Mouse (Mus musculus) left cerebral cortex, adult 18-20 months (tissue): ENCODE measurements at regions not wholly inside any gene's neighbourhood (a gene's known extent, or its start where the extent isn't known, plus 50 kb on each side); places are given as distances from the start of the nearest gene placed in this dataset.

Experiments
- DNase-seq, 2 experiments: peaks; one replicate each; pipeline ENCODE4 v3.0.0; 2021 to 2022; ENCODE audit warnings: low spot score in 2 of 2, mixed read lengths in 1 of 2

- no peak for DNase-seq
Observed at GRCm38 (mm10) chr10:126748696-126749466, 152.3 kb downstream of the Atp23 start.

DNA sequence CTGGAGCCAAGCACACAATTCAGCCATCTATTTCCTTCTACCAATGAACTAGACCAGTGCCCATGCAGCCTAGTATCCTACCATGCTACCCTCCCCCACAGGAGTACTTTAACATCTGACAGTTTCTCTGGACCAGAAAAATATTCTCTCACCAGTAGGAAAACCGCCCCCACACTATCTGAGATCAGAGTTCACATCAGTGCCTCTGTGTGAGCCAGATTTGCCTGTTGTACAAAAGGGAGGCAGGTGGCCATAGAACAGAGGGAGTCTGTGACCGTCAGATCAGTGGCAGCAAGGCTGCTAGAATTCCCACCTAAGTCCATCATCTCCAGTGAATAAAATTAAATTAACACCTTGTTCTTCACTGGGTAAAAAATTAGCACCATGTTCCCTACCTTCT lies 166.5 kb downstream of the Atp23 start:
- no peak for DNase-seq

DNA sequence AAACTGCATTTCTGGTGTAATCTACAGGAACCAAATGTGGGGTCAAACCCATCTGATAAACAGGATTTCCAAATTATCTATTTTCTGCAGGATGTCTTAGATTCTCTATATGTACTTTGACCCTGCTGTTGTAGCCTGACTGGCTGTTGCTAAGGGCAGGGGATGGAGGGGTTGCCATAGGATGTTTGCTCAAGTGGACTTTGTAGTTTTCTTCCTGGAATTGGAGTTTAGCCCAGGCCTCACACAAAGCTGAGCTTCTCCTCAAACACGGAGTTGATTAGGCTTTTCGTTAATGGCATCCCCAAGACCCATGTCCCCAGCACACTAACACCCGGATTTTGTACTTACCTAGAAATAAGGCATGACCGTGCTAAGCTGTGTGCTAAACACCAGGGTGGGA lies 173.3 kb downstream of the Atp23 start:
- no peak for DNase-seq

- DNase-seq: no peak
Observed at GRCm38 (mm10) chr10:126717961-126718360, 183.2 kb downstream of the Atp23 start.

DNA sequence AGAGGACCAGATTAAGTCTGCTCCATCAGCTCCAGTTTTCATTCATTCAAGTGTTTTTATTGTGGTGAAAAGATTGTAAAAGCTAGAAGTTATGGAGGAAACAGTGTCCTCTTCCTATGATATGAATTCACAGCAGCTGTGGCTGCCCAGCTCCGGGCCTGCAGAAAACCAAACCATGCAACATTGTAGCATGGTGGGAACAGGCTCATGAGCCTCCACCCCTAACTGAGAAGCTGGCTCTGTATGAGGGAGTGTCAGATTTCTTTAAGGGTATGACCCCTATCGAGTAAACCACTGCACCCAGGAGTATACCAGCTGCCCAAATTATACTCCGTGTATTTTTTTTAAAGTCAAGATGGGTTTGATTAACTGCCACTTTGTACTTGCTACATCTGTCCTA lies 189.4 kb downstream of the Atp23 start:
- no peak for DNase-seq

GRCm38 (mm10) chr10:126709219-126709917 lies 191.8 kb downstream of the Atp23 start:
- DNase-seq: no peak

DNA sequence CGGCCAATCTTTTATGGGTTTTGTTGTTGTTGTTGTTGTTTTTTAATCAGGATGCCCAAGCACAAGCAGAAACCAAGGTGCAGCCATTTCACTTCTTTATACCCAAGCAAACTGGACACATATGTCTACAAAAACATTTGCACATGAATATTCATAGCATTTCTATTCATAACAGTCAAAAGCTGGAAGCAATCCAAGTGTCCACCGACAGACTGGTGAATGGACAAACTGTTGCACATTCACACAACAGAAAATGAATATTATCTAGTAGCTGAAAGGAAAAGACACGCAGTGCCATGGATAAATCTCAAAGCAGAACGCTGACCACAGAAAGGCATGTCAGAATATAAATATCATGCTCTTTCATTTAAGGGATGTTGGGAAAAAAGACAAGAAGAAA lies 192.4 kb downstream of the Atp23 start:
- peak in 1 of 2 experiments; percentile 21 for DNase-seq

DNA sequence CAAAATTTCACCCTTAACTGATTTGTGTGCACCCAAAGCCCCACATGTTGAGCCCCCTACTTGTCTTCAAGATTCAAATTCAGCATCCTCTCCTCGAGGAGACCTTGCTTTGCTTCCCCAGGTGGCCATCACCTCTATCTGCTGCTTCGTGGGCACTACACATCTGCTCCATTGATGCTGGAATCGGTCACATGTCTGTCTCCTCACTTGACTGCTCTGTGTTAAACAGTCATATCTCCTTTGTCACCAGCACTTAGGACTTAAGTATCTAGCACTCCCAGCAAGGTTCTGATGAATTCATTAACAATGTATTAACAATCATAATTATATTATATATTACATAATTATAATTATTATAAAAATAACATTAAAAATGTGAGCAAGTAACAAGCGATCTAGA lies 192.9 kb downstream of the Atp23 start:
- DNase-seq: no peak

- no peak for DNase-seq
Observed at GRCm38 (mm10) chr10:126697086-126697485, 204.1 kb downstream of the Atp23 start.

GRCm38 (mm10) chr10:126690914-126691673 lies 210.1 kb downstream of the Atp23 start:
- DNase-seq: no peak

DNA sequence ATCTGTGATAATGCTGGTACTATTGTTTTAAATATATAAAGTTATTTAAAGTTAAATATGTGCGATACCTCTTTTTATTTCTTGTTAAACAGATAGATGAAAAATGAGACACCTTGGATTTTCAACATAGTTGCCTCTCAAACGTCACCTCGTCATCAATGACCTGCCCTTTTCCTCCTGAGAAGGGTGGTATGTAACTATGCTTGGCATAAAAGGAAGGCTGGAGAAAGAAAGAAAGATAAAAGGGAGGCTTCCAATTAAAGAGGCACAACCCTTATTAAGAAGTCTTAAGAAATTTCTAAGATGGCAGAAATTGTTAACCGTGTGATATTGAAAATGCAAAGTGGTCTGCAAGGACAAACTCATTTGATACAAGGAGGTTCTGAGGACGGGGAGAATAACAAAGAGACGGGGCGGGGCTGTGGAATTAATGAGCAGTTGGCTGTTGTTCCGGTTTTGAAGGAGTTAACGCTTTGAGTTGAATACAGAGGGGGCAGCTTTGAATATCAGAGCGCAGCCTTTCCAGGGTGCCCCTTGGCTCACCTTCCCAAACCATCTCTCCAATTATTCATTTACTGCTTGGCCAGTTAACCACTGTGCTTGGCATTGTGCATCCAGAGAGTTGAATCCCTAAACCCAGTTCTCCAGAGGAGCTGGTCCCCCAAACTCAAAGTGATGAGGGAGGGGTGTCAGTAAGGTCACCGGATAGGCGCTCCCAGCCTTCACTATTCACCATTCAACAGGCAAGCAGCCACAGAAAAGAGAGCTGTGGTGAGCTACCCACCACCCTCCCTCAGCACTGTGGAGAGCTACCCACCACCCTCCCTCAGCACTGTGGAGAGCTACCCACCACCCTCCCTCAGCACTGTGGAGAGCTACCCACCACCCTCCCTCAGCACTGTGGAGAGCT lies 220.6 kb downstream of the Atp23 start:
- no peak for DNase-seq

DNA sequence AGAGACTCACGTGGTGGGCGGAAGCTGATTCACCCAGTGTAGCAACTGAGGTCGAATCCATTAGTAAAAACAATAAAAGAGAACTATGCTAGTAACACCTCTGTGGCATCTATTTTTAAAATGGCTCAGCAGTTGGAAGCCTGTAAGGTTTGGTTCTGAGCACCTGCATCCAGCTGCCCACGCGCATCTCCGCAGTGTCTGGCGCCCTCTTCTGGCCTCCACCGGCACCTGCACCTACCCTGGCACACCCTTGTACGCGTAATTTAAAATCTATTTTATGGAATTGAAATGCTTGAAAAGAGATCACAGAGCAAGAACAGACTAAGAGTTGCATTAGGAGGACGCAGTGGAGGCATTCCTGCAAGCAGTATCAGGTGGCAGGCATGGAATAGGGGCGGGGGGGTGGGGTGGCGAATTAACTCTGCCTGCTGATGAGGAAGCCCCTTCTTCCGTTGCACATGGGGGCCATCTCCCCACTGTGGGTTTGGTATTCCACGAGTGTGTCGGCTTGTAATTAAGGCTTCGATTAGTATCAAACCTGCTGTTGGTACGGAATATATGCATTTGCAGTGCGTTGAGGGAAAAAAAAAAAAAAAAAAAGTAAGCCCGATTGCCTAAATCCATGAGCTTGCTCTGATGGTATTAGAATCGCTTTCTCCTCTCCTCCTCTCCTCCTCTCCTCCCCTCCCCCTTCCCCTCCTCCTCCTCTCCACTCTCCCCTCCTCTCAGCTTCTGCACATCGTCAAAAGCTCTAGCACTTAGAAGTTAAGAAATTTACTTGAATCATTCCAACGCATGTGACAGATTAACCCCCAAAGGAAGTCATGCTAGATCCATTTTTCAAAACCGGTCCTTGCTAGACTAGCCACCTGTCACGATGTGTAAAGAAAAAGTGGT lies 221.7 kb downstream of the Atp23 start:
- DNase-seq: peak; percentile 15 to 28

DNA sequence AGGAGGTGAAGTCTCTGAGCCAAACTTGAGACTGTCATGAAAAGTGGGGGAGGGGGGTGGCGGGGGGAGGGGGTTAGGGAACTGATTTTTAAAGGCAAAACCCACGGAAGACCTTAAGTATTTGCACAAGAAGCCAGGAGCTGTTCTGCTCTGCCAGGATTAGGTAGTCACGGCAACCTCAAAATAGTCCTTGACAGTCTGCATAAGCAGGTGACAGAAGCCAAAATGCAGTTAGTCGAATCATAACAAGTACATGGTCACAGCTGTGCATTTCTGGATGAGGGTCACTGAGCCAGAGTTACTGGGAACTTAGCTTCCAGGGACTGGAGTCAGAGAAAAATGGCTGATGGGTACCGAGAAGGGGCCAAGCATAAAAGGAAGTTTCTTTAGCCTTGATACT lies 227.7 kb downstream of the Atp23 start:
- no peak for DNase-seq

DNA sequence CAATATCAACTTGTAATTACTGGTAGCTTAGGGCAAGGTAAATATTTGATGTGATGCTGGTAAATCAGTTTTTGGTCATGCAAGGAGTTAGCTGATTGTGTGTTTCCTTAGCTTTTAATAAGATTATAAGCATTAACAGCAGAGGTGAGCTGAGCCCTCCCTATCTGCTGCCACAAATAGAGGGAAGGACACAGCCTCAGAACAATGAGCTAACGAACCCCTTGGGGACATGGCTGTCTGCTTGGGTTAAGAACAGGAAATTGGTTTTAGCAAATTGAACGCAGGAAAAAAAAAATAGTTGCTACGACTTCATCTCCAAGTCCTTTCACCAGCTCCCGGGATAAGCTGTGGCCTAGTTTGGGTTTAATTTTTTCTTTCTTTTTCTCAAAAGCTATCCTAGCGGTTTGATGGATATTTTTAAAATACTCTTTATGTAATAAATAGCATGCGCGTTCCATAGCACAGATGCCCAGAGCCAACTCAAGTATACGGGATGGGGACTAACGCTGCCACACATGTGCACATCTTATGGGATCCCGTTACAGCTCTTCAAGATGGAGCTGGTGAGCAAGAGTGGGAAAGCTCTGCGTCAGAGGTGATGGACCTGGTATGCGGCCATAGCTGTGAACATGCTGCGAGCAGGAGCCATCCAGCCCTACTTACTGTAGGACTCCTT lies 236.6 kb downstream of the Atp23 start:
- DNase-seq: no peak

- DNase-seq: no peak
Observed at GRCm38 (mm10) chr10:126663461-126664013, 237.6 kb downstream of the Atp23 start.

DNA sequence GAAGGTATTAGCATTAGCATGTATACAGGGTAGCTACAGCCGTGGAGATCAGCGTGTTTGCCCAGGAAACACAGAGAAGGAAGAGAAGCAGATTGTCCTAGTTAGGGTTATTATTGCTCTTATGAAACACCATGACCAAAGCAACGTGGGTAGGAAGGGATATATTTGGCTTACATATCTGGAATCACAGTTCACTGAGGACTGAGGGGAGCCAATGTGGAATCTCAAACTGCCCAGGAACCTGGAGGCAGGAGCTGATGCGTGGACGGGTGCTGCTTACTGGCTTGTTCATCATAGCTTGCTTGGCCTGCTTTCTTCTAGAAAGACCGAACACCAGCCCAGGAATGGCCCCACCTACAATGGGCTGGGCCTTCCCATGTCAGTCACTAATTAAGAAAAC lies 238.4 kb downstream of the Atp23 start:
- peak in 1 of 2 experiments; percentile 24 for DNase-seq

DNA sequence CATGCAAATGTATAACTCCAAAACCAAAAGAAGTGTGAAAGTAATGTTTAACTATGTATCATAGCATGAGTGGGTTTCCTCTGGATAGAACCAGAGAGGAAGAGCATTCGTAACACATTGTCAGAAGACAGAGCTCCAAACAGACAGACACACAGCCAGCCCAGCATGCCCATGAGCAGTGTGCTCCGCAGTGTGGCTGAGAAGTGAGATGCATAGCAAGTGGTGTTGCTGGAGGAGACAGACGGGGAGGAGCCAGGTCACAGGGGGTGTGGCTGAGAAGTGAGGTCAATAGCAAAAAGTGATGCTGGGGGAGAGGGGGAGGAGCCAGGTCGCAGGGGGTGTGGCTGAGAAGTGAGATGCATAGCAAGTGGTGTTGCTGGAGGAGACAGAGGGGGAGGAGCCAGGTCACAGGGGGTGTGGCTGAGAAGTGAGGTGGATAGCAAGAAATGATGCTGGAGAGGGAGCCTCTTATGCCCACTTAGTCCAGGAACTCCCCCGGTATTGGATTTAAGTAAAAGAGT lies 240.0 kb downstream of the Atp23 start:
- DNase-seq: no peak

DNA sequence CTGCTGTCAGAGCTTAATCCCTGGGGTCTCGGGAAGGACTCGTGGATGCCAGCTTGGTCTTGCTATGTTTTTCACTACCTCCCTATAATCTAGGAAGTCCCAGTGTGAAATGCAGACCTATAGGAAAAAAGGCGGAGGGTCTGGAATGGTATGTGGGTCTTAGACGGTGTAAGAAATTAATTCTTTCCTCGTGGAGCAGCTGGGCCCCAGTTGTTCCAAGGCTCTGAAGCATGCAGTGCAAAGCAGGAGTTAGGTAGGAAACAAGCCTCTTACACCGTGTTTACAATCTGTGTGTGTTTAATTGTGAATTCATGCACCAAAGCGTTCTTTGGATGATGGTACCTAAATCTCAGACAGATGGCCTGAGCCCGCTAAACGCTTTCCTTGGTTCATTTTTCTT lies 241.1 kb downstream of the Atp23 start:
- no peak for DNase-seq

GRCm38 (mm10) chr10:126652693-126653092 lies 248.5 kb downstream of the Atp23 start:
- DNase-seq: no peak
